Mouse (Mus musculus) ES-CJ7 (cell line): ENCODE measurements at regions not wholly inside any gene's neighbourhood (a gene's known extent, or its start where the extent isn't known, plus 50 kb on each side); places are given as distances from the start of the nearest gene placed in this dataset.

Experiments
- DNase-seq: peaks from one replicate; pipeline ENCODE4 v3.0.0; 2011; ENCODE audit warnings: low read depth, low spot score

DNA sequence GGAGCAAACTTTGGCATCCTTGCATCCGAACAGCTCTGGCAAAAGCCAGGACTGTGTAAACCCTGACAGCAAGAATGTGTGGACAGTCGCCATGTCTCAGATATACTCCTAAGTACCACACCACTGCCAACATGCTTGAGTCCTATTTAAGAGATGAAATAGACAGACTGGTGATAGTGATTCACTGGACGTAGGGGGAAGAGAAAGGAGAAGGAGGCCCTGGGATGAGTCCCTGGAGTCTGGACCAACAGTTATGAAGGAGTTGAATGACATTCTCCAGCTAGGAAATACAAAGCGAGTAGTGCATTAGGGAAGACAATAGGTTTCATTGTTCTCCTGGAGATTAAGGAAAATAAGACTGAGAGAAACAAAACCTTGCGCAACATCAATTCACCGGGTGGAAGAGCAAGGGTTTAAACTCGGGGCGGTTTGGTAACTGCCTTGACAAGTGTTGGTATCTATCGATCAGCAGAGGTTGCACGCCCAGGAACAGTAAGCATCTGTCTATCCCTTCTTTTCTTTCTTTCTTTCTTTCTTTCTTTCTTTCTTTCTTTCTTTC, 54.3 kb upstream of the Nrbf2 start:
- DNase-seq: no peak

DNA sequence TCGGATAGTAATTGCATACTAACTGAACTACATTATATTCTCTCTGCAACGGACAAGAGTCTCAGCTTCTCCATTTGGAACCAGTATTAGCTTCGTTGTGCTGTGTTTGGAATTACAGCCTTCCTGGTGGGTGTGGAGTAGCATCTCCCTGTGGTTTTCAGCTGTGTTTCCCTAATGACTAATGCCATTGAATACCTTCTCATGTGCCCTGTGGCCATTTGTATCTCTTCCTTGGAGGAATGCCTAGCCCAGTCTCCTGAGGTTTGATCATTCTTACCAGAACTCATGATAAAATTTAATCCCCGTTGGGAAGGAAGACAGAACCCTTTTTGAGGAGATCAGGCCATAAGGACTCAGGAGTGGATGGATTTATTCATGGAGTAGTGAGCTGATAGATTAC, 59.6 kb upstream of the Nrbf2 start:
- DNase-seq: no peak

DNA sequence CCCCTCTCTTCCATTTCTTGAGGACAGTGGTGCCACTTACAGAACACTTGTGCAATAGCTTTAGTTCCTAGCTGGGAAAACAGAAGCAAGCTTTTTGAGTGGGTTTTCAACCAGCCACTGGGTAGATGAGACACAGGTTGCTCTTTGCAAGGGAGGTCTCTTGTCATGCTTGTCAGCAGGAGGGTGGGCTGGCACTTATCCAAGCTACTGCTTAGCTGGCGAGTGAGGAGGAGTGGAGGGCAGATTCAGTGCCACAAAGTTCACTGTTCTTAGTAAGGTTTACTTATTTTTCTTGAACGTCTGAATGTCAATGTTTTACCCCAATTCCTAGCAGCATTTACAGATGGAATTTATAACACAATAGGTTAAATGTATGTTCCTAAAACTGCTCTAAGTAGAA, 65.9 kb upstream of the Nrbf2 start:
- DNase-seq: no peak

DNA sequence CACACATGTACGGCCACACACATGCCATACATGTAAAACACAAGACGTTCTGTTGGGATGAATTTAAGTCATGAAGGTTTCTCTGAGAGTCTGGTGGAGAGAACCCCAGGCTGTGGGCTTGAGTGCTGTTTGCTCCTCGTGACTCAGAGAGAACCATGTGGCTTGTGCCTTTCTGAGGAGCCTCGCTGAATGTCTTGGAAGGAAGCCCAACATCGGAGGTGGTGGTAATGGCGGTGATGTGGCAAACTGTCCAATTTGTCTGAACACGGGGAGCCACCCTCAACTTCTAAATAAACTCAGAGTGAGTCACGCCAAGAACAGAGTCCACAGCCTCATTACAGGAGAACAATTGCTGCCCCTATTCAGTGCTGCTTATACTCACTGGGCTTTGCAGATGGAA, 75.7 kb upstream of the Nrbf2 start:
- DNase-seq: no peak

DNA sequence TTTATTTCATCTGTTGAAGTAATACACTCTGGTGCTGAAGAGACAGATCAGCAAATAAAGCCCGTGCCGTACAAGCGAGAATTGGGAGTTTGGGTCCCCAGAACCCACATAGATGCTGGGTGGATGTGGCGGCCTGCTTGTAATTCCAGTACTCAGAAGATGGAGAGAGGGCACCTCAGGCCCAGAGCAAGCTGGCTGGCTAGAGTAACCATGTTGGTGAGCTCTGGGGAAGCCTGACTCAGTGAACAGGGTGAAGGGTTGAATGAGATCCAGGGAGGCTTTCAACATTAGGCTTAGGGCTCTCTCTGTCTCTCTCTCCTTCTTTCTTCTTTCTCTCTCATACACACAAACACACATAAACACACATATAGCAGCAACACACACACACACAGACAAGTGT, 76.2 kb upstream of the Nrbf2 start:
- no peak for DNase-seq

DNA sequence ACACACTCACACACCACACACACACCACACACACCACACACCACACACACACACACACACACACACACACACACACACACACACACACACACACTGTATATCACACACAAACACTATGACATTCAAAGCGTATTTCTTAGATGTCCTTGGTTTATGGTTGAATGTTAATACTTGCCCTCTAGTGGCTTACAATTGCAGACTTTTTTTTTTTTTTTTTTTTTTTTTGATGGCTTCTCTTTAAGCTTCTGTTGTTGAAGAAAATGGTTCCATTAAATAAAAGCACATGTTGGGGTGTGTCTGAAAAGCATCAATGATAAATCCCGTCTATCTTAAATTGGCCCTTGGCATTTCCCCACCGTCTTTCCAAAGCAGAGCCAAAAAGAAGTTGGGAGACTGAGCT, 79.5 kb upstream of the Nrbf2 start:
- no peak for DNase-seq

DNA sequence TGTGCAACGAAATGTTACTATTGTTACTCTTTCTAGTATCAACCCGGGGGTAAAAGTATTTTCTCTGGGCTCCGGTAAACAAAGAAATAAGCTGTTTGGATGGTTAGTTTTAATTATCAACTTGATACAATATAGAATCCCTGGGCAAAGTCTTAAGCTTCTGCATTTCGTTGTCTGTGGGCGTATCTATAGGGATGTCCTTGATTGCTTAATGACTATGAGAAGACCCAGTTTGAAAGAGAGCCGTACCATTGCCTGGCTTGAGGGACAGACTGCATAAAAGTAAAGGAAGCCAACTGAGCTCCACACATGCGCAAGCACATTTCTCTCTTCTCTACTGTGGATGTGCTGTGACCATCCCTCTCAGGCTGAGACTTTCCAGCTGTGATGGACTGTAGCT, 80.1 kb upstream of the Nrbf2 start:
- DNase-seq: no peak

DNA sequence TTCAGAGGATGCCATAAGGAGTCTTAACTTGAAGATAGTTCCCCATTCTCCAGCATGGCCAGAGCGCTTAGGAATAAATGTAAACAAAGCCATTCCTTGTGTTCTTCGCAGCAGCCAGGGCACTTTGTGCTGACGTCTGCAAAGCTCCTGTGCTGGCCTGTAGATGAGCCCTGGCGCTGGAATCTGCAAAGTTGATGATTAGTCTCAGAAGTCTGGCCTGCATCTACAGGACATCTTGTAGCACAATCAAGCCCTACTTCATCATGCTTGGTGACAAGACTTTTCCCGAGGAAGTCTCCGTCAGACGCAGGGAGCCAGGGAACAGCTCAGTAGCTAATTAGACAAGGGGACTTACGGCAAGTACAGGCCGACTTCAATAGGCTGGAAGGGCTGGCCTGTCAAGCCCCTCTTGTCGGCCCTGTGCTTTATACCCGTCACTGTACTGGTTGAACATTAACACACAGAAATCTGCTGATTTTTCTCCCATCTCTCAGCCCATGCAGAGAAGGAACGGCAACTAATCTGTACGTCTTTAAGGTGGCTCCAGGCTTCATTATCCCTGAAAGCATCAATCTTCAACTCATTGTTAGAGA, 87.6 kb upstream of the Nrbf2 start:
- DNase-seq: no peak

DNA sequence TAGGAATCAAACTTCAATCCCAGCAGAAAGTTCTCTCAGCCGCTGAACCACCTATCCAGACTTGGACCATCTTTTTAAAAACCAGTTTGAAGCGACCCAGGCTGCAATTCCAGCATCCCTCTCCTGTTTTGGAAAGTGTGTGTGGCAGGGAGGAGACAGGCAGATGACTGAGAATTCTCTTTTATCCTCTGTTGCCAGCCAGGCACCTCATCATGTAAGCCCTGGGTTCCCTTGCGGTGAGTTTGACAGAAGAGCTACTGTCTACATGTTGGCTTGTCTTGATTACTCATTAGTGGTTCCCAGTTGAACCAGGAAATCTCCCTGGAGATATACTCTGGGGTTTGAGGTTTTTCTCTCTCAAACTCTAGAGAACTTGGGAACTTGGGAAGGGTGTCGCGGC, 91.5 kb upstream of the Nrbf2 start:
- no peak for DNase-seq

DNA sequence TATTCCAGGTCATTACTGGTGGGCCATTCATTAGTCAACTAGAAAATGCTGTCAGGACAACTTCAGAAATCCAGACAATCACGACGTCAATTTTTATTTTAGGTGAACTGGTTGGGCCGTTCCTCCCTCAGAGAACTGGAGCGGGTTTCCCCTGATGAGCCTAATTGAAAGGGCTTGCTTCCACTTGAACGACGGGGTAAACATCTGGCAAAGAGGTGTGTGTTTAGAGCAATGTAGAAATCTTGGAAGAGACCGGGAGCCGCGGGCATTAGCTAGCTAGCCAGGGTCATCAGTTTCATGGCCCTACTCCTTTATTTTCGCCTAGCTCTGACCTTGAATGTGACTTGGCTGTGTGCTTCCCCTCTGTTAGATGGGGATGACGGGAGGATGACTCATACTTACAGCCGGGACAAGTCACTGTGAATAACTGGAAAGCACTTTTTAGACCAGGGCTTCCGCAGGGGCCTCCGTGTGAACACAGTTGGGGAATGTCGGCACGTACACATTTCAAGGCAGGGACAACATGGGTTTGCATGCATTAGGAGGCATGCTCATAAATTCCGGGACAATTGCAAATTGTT, 92.6 kb upstream of the Nrbf2 start:
- no peak for DNase-seq

DNA sequence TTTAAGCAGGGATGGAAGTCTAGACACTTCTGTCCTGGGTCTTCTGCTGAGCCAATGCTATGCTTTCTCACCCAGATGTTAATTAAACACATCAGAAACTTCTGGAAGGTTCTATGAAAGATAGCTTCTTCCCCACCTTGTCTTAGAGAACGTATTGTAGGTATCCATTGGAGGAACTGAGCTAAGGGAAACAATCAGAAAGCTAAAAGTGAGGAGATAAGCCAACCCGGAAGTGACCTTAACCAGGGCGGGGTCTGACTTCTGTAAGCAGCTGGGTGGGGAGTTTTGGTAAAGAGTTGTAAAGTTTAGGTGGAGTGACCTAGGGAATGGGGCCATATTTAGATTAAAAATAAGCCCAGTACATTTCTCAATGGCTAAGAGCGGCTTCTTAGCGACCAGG, 95.1 kb upstream of the Nrbf2 start:
- no peak for DNase-seq

DNA sequence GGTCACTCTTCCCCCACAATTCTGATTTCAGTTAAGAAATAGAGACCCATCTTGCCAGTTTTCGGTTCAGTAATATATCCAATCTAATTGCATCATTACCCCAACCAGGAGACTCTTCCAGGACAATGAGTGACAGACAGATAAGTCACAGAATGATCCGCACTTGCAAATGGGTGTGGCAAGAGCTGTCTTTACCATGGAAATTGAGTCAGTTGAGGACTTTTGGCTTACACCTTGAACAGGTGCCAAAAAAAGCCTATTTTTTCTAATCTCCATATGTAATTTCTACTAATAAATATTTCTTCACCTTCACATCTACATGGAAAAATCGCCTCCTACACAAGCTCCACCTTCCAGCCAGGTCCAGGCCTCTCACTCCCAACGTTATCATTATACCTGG, 98.2 kb upstream of the Nrbf2 start:
- no peak for DNase-seq

DNA sequence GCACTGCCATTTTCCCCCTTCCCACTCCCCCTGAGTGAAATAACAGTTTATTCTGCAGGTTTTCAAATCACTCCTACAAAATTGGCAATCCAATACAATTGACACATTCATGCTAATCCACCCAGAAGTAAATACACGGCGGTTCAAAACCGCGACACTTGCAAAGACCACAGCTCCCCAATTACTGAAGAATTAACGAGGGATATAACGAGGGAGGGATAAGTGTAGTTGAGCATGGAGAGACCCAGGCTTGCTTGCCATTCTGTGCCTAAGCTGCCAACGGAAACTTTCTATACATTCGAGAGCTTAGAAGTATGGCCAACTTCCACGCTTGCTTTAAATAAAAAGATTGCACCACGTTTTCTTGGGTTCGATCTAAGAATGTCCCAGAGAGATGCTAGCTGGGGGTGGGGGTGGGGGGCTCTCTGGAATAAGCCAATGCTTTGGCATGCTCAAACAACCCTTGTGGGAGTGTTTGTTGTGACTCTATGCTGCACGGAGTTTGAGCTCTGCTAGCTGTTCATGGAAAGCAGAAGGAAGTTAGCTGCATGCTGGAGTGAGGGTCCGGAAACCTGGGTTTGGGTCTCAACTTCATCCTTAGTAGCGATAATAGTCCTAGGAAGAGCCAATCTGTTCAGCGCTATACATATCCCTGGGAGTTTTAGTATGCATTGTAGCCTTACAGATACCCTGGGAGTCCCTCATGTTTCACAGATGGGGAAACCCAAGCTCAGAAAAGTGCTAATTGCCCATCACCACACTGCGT, 98.9 kb upstream of the Nrbf2 start:
- DNase-seq: no peak

DNA sequence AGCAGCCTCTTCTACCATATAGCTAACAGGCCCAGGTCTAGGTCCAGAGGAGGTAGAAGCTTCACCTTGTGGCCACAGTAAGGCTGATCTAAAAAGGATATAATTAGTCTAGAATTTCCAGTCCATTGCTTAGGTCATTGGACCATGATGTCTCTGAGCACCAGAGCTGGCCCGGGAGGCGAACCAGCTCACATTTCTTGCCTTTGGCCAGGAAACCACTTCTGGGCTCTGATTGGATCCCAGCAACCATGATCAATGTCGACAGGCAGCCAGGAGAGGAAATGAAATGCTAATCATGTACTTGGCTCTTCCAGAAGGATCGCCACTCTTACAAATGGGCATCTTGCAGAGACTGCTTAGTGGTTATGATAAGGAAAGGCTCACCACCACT, 99.5 kb upstream of the Nrbf2 start:
- DNase-seq: no peak

DNA sequence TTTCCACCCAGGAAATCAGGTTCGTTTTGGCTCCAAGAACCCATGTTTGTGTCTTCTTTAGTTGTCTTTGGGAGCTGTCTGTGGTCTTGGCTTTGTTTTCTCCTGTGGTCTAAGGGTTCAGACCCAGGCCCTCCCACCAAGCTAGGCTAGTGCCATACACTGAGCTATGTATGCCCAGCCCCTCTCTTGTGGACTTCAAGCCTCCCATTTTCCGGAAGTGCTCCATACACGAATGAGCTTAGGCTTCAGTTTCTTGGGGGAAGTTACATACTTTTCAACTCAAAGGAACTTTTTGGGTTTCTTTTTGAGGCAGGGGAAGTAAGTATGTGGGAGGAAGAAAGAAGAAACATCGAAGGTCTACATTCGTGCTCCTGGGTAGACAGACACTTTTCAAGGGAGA, 100.9 kb upstream of the Nrbf2 start:
- no peak for DNase-seq

DNA sequence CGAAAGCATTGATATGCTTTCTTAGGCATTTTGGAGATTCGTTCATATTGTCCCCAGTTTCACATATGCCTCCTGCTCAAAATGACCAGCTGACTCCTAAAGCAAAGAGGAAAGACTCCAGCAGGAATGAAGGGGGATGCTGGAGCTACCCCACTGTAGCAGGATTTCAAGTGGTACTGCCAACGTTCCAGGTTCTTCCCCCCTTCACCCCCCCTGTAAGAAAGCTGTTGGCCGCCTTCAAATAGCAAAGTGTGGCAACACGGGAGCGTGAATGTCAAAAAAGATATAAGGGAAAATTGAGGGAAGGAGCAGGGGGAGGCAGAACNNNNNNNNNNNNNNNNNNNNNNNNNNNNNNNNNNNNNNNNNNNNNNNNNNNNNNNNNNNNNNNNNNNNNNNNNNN, 103.7 kb upstream of the Nrbf2 start:
- no peak for DNase-seq

DNA sequence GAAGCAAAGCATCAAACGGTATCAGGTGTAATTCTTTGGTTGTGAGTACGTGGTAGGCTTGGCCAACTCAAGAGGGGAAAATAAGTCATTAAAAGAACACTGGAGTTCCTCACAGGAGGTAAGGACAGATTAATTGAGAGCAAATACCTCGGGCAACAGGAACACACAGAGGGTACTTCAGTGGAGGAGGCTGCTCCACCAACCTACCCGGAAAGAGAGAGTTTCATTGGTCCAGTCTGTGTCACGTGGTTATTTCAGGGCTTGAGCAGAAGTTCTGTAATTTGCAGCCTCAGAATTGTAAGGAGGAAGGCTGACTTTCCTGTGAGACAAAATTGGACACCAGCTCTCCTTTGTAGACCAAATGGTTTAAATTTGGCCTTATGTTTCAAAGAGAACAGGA, 115.3 kb upstream of the Nrbf2 start:
- DNase-seq: no peak

DNA sequence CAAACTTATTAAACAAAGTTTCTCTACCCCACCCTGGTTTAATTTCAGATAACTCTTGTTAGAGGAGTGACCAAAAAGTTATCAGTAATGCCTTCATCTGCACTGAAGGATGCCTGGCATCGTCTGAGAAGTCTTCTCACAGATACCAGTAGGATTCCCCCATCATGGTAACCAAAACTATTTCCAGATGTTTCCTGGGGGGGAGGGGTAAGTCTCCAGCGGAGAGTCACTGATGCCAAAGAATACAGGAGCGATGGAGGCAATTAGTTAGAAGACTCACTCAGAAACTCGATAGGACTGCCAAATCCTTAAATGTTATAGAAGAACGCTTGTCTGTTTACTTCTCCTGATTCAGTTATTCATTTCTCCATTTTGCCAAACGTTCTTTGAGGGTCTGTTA, 116.3 kb upstream of the Nrbf2 start:
- DNase-seq: no peak

DNA sequence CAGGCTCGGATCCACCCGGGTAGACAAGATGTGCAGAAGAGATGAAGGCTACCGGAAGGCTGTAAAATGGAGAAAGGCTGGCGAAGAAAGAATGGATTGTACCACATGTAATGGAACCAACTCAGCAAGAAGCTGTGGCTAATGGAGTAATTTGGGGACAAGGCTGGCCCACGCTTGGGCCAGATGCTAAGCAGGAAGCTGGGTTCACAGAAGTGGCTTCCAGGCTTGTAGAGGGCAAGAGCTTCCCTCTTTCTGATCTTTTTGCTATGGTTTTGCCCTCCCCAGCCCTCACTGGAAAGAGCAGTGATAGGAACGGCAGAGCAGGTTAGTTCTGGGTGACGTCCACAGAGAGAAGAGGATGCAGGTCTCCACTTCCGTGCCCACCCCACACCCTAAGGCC, 117.7 kb upstream of the Egr2 start:
- no peak for DNase-seq

DNA sequence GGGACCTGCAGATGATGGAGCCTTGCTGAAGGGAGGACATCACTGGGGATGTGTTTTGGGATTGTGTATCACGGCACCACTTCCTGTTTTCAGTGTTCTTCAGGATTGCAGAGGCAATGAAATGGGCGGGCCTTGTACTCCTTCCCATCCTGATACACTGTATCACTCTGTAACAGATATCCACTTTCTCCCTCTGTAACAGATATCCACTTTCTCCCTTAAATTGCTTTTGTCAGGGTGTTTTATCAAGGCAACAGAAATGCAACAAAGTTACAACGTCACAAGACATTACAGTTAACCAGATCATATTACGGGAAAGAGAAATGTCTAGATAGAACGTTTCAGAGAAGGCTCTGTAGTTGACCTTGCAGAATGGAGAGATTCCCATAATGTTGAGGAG, 114.5 kb upstream of the Egr2 start:
- no peak for DNase-seq

DNA sequence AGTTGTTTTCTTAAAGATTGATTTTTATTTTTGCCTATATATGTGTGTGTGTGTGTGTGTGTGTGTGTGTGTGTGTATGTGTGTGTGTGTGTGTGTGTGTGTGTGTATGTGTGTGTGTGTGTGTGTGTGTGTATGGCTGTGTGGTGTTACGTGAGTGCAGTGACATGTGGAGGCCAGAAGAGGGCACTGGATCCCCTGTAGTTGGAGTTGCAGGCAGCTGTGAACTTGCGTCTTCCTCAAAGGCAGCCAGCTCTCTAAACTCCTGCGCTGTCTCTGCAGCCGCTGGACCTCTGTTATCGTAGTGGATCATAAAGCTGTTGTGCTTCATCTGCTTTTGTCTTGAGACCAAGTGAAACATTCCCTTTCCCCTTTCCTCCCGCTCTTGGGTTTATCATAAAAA, 109.9 kb upstream of the Egr2 start:
- DNase-seq: peak; percentile 50

DNA sequence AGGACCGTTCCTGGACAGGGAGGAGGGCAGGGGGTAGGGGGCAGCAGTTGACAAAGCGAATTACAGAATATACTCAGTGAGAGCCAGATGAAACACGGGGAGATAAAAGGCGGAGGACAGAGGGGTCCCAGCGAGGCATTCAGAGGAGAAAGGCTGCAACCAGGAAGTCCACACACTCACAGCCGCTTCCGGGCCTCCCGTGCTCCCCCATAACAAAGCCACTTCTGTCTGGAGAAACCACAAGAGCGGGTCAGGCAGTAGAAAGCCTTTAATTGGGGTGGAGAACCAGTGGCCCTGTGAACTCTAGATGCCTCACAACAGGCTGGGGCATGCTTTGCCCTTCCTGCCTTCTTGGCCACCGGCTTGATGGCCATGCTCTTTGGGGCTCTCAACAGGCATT, 108.1 kb upstream of the Egr2 start:
- no peak for DNase-seq

DNA sequence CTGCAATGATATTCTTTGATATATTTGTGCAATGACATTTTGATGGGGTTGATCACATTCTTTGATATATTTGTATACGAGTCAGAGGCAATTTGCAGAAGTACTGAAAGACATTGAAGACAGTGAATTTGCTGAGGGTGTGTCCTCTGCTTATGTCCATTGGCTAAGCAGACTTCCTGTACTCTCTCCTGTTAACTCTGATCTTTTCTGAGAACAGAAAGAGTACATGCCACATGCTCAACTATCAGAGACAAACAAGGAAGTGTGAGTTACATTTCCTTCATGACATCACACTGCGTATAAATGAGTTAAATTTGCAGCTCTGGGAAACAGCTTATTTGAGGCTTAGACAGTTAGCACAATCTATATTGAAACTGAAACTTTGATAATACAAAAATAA, 104.5 kb upstream of the Egr2 start:
- no peak for DNase-seq
